Mouse (Mus musculus) CH12.LX (cell line): ENCODE measurements around the gene Vmn1r197. TPM values are rescaled to one million over a fixed set of nuclear protein-coding genes. Genes with fewer than 3 reads are reported as not detected.

Source experiments
- polyA plus RNA-seq: library from polyadenylated mRNA; unstranded; fragments of >175 nt; gene quantifications from 2 replicates; pipeline ENCODE4 v1.2.1, GENCODE M21; 2012; ENCODE audit warnings: low read depth; ENCODE audit not compliant: insufficient read length
- total RNA-seq, 2 experiments: library from RNA; depleted of rRNA; stranded (reverse); fragments of 300-350 nt in 1 of 2; fragments of >200 nt in 1 of 2; gene quantifications; 2 replicates each; pipeline ENCODE4 v1.2.3; 2012 to 2014

Gene Vmn1r197
- total and polyA plus RNA-seq, 3 experiments: not detected

Other genes starting within 250 kb of the Vmn1r197 start
- gene Vmn1r188, start 240.1 kb upstream of the Vmn1r197 start, total RNA-seq (2012; rRNA removed): not detected in 2 replicates
- gene Vmn1r188, start 240.1 kb upstream of the Vmn1r197 start, total RNA-seq (2014; rRNA removed): not detected in 2 replicates
- gene Vmn1r188, start 240.1 kb upstream of the Vmn1r197 start, polyA plus RNA-seq: not detected in 2 replicates
- not detected in 2 replicates for gene Vmn1r189, start 218.8 kb upstream of the Vmn1r197 start, total RNA-seq (2012; rRNA removed)
- gene Vmn1r189, start 218.8 kb upstream of the Vmn1r197 start, total RNA-seq (2014; rRNA removed): not detected in 2 replicates
- gene Vmn1r189, start 218.8 kb upstream of the Vmn1r197 start, polyA plus RNA-seq: not detected in 2 replicates
- gene Vmn1r191, start 140.6 kb upstream of the Vmn1r197 start, total RNA-seq (2012; rRNA removed): not detected in 2 replicates
- not detected in 2 replicates for gene Vmn1r191, start 140.6 kb upstream of the Vmn1r197 start, total RNA-seq (2014; rRNA removed)
- not detected in 2 replicates for gene Vmn1r191, start 140.6 kb upstream of the Vmn1r197 start, polyA plus RNA-seq
- gene Vmn1r192, start 133.4 kb upstream of the Vmn1r197 start, total RNA-seq (2012; rRNA removed): not detected in 2 replicates
- gene Vmn1r192, start 133.4 kb upstream of the Vmn1r197 start, total RNA-seq (2014; rRNA removed): not detected in 2 replicates
- not detected in 2 replicates for gene Vmn1r192, start 133.4 kb upstream of the Vmn1r197 start, polyA plus RNA-seq
- gene Vmn1r193, start 101.4 kb upstream of the Vmn1r197 start, total RNA-seq (2012; rRNA removed): not detected in 2 replicates
- gene Vmn1r193, start 101.4 kb upstream of the Vmn1r197 start, total RNA-seq (2014; rRNA removed): not detected in 2 replicates
- gene Vmn1r193, start 101.4 kb upstream of the Vmn1r197 start, polyA plus RNA-seq: not detected in 2 replicates
- not detected in 2 replicates for gene Vmn1r194, start 80.4 kb upstream of the Vmn1r197 start, total RNA-seq (2012; rRNA removed)
- not detected in 2 replicates for gene Vmn1r194, start 80.4 kb upstream of the Vmn1r197 start, total RNA-seq (2014; rRNA removed)
- gene Vmn1r194, start 80.4 kb upstream of the Vmn1r197 start, polyA plus RNA-seq: not detected in 2 replicates
- gene Vmn1r195, start 54.1 kb upstream of the Vmn1r197 start, total RNA-seq (2012; rRNA removed): not detected in 2 replicates
- gene Vmn1r195, start 54.1 kb upstream of the Vmn1r197 start, total RNA-seq (2014; rRNA removed): not detected in 2 replicates
- gene Vmn1r195, start 54.1 kb upstream of the Vmn1r197 start, polyA plus RNA-seq: not detected in 2 replicates
- not detected in 2 replicates for gene Vmn1r196, start 34.7 kb upstream of the Vmn1r197 start, total RNA-seq (2012; rRNA removed)
- not detected in 2 replicates for gene Vmn1r196, start 34.7 kb upstream of the Vmn1r197 start, total RNA-seq (2014; rRNA removed)
- not detected in 2 replicates for gene Vmn1r196, start 34.7 kb upstream of the Vmn1r197 start, polyA plus RNA-seq
- not detected in 2 replicates for gene Vmn1r198, start 25.8 kb downstream of the Vmn1r197 start, total RNA-seq (2012; rRNA removed)
- gene Vmn1r198, start 25.8 kb downstream of the Vmn1r197 start, total RNA-seq (2014; rRNA removed): not detected in 2 replicates
- gene Vmn1r198, start 25.8 kb downstream of the Vmn1r197 start, polyA plus RNA-seq: not detected in 2 replicates
- gene Vmn1r199, start 55.2 kb downstream of the Vmn1r197 start, total RNA-seq (2012; rRNA removed): not detected in 2 replicates
- gene Vmn1r199, start 55.2 kb downstream of the Vmn1r197 start, total RNA-seq (2014; rRNA removed): not detected in 2 replicates
- gene Vmn1r199, start 55.2 kb downstream of the Vmn1r197 start, polyA plus RNA-seq: not detected in 2 replicates
- gene Vmn1r200, start 65.8 kb downstream of the Vmn1r197 start, total RNA-seq (2012; rRNA removed): not detected in 2 replicates
- not detected in 2 replicates for gene Vmn1r200, start 65.8 kb downstream of the Vmn1r197 start, total RNA-seq (2014; rRNA removed)
- not detected in 2 replicates for gene Vmn1r200, start 65.8 kb downstream of the Vmn1r197 start, polyA plus RNA-seq
- 0.13 TPM in 1 of 2 replicates, not detected in the other for gene Vmn1r201, start 147.3 kb downstream of the Vmn1r197 start, total RNA-seq (2012; rRNA removed)
- 0.04 TPM in 1 of 2 replicates, not detected in the other for gene Vmn1r201, start 147.3 kb downstream of the Vmn1r197 start, total RNA-seq (2014; rRNA removed)
- gene Vmn1r201, start 147.3 kb downstream of the Vmn1r197 start, polyA plus RNA-seq: not detected in 2 replicates
- gene Vmn1r202, start 180.8 kb downstream of the Vmn1r197 start, total RNA-seq (2012; rRNA removed): not detected in 2 replicates
- not detected in 2 replicates for gene Vmn1r202, start 180.8 kb downstream of the Vmn1r197 start, total RNA-seq (2014; rRNA removed)
- gene Vmn1r202, start 180.8 kb downstream of the Vmn1r197 start, polyA plus RNA-seq: not detected in 2 replicates
- gene Vmn1r203, start 193.5 kb downstream of the Vmn1r197 start, total RNA-seq (2012; rRNA removed): 0.04 TPM in 2 replicates
- 0.08 and 0.14 TPM in 2 replicates for gene Vmn1r203, start 193.5 kb downstream of the Vmn1r197 start, total RNA-seq (2014; rRNA removed)
- gene Vmn1r203, start 193.5 kb downstream of the Vmn1r197 start, polyA plus RNA-seq: 0.05 and 0.06 TPM in 2 replicates
- not detected in 2 replicates for gene Vmn1r204, start 228.6 kb downstream of the Vmn1r197 start, total RNA-seq (2012; rRNA removed)
- not detected in 2 replicates for gene Vmn1r204, start 228.6 kb downstream of the Vmn1r197 start, total RNA-seq (2014; rRNA removed)
- gene Vmn1r204, start 228.6 kb downstream of the Vmn1r197 start, polyA plus RNA-seq: not detected in 2 replicates